Comparison of ENCODE assay signal across 11 mouse cellular contexts in genomic region chr11:82171316-82172071, GRCm38 (mm10). TPM values are rescaled to one million over a fixed set of nuclear protein-coding genes. Genes with fewer than 3 reads are reported as not detected.
A peak's percentile ranks its signal among the peaks of the same experiment; 100 is the strongest.
DNase-seq lines count a peak whose midpoint lies in the region; ATAC-seq and TF ChIP-seq lines count a peak whose summit lies in the region.
"Had no signal": no experiment of that assay in that cellular context is flagged by ENCODE, and none has a peak within 500 bp of the region (broad histone marks: within the 10 kb centered on the region; RNA-seq: fewer than 3 reads in every experiment).

No protein-coding gene starts in this region.

- in situ Hi-C loops in Patski (cut with MboI; ENCODE audit: low pct_unique_long_range_greater_than_20kb): loop anchor here (5.0 to 10.0 kb wide), 2 partner anchors 34 to 527 kb away; no protein-coding TSS in a partner anchor

- no peaks in the 10 kb centered on the region for H3K4me1 ChIP-seq in heart, embryonic 11.5 days (ENCODE audit: control insufficient read depth, insufficient read depth, low read length)
- H3K4me1 ChIP-seq: midbrain, embryonic 12.5 days had no signal

- POLR2A ChIA-PET in Patski (lab: Charles Lee): interaction anchor here (1.4 kb wide), 1 partner anchor 101 kb away, joined by 4 read pairs; no protein-coding TSS in a partner anchor

- no peak for ATAC-seq in heart, embryonic 11.5 days (replicated peaks; ENCODE audit: insufficient number of reproducible peaks, low FRiP score, low TSS enrichment)
- ATAC-seq in Patski: peak; percentile 78

- peak; percentile 75 to 89 for DNase-seq in heart, adult 18-20 months
- peak; percentile 43 for DNase-seq in Patski (ENCODE audit: low read depth, low spot score)
- peak; percentile 73 for DNase-seq in gastrocnemius, postnatal 25 days
- peak; percentile 27 for DNase-seq in lung, postnatal 14 days
- DNase-seq in layer of hippocampus, adult 18-20 months (ENCODE audit: low spot score in 2 of 2): no peak
- DNase-seq in cerebellum, postnatal 14 days: no peak
- DNase-seq in left cerebral cortex, postnatal 14 days (ENCODE audit: low spot score in 2 of 2): no peak
- DNase-seq: kidney, adult 18-20 months; left cerebral cortex, postnatal 4 days had no signal

- no peak for TF ChIP-seq CTCF in Patski (IDR thresholded peaks at IDR 0.05)

- intact Hi-C loops in left cerebral cortex, postnatal 14 days (cut with DNase I): no loop called here

- no peaks in the 10 kb centered on the region for H3K9me3 ChIP-seq in heart, embryonic 11.5 days (replicated peaks; ENCODE audit: control insufficient read depth, low read length)
- H3K9me3 ChIP-seq: midbrain, embryonic 12.5 days had no signal

- no peaks in the 10 kb centered on the region for H3K36me3 ChIP-seq in heart, embryonic 11.5 days (ENCODE audit: control insufficient read depth, insufficient read depth, low read length)
- H3K36me3 ChIP-seq: midbrain, embryonic 12.5 days had no signal

- H3K27ac ChIP-seq in heart, embryonic 11.5 days (ENCODE audit: low read depth, low read length): no peak overlapping the region
- H3K27ac ChIP-seq: midbrain, embryonic 12.5 days had no signal

- no peak overlapping the region for H3K9ac ChIP-seq in heart, embryonic 11.5 days (ENCODE audit: low read depth, low read length)
- H3K9ac ChIP-seq: midbrain, embryonic 12.5 days had no signal

- no peak overlapping the region for H3K4me3 ChIP-seq in heart, embryonic 11.5 days (ENCODE audit: low read depth, low read length)
- H3K4me3 ChIP-seq: midbrain, embryonic 12.5 days had no signal

- WGBS in heart, embryonic 11.5 days (ENCODE audit: insufficient replicate concordance): 67% methylated on average over 7 of the region's 7 CpGs

- no peaks in the 10 kb centered on the region for H3K27me3 ChIP-seq in heart, embryonic 11.5 days (ENCODE audit: control insufficient read depth, insufficient read depth, low read length)
- peaks cover 10% of the 10 kb centered on the region for H3K27me3 ChIP-seq in Patski
- H3K27me3 ChIP-seq: midbrain, embryonic 12.5 days had no signal

- CTCF ChIA-PET in Patski (lab: Charles Lee): interaction anchor here (0.9 to 9.7 kb wide), 5 partner anchors 10 to 175 kb away, joined by 3 to 99 read pairs (median 3); partner anchors contain the start of gene Ccl7

- H3K4me2 ChIP-seq in heart, embryonic 11.5 days: no peak overlapping the region
- H3K4me2 ChIP-seq: midbrain, embryonic 12.5 days had no signal

RNA-seq across cellular contexts. Expression of gene Ccl8, which starts 56.5 kb away (rescaled TPM):
- 1 to 10 TPM; 1.3 to 1.4 TPM for total RNA-seq in heart, adult 18-20 months (2021)
- not detected in 2 replicates for polyA plus RNA-seq in heart, embryonic 11.5 days (2014; fragmentation: Nextera tagmentation; extraction: Ambion mirVana)
- 1.2 TPM for polyA plus RNA-seq in Patski (2021)
- under 1 TPM in 1 of 2 experiments, not detected in 1; 0.61 TPM for total RNA-seq in gastrocnemius, postnatal 25 days (2021)
- total RNA-seq in layer of hippocampus, adult 18-20 months (2021): not detected
- total RNA-seq in left cerebral cortex, postnatal 14 days (2021): under 1 TPM in 1 of 2 experiments, not detected in 1; 0.74 TPM
- total RNA-seq: left cerebral cortex, postnatal 4 days had no signal
- polyA plus RNA-seq: midbrain, embryonic 12.5 days had no signal

Comparison
In these comparisons a context has a peak if more than half of its experiments do, and no peak if none do; other contexts are left out.
1. DNase-seq: peak in heart, adult 18-20 months (2 of 2), Patski (single experiment), gastrocnemius, postnatal 25 days (single experiment) and lung, postnatal 14 days (single experiment); none in layer of hippocampus, adult 18-20 months (0 of 2), cerebellum, postnatal 14 days (0 of 2) and left cerebral cortex, postnatal 14 days (0 of 2).